Mouse (Mus musculus) yolk sac, embryonic 10.5 days (tissue): ENCODE data around the gene Acvr2b.
A peak's percentile ranks its signal among the peaks of the same experiment; 100 is the strongest.

Experiments
- DNase-seq: peaks from one replicate; pipeline ENCODE4 v3.0.0-alpha.2; 2017; ENCODE audit warnings: low spot score

Gene Acvr2b

DNA sequence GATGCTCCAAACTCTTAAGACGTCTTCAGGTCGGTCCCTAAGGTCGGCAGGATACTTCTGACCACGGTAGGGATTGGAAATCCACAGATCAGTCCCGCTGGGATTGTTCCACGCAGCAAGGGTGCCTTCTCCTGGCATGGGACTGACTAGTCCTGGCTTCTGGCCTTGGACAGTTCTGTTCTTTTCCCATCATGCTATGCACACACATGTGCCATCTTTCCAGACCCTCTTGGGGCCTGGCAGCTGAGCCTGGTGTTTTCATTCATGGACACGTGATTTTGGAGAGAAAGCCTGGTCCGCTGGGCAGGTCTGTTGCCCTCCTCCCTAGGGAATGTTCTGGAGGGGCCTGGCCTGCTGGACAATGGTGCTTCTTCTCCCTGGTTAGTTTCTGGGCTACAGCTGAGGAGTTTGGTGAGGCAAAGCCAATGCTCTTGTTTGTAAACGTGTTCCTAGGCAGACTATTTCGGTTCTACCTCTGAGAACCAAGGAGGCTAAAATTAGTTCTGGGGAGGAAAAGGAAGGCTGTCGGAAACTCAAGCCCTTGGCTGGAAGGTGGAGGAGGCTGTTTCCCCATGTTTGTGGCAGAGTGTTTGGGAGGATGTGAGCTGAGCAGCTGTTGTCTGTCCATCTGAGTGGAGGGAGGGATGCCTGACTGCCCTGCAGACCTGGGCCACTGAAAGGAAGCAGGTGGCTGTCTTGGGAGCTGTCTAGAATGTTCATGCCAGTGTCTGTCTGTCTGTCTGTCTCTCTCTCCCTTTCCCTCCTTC is 7.2 kb downstream of the Acvr2b start:
- no peak for DNase-seq

DNA sequence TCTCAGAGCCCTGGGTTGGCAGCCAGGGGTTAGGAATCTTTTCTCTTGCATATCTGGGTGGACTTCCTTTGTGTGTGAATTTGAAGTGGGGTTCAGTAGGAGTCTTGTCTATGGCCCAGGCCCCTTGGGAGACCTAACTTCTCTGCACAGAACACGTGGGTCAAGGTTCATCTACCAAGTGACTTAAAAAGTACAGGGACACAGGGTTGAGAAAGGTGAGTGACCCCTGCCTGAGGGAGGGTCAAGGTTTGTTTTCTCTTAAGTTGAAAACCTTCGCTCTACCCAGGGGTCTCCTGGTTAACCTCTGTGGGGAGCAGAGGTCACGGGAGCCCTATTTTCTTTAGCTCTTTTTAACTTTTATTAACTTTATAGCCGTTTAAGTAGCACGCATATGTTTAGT is 7.9 kb downstream of the Acvr2b start:
- DNase-seq: peak; percentile 53

DNA sequence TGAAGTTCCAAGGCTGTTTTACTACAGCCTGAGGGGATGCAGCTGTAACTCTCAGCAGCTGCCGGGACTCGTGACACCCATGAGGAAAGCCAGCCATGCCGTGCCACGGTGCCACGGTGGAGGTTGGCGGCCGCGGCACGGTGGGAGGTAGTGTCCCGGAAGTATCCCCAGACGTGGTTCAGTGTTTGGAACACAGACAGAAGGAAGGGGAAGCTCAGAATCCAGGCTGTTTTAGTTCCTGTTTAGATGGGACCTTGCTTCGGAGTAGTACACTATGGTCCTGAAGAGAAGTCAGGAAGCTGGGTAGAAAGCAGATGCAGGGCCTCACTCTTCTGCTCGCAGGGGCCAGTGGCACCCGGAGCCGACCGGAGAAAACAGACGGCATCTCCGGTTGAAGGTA is 16.1 kb downstream of the Acvr2b start:
- no peak for DNase-seq

DNA sequence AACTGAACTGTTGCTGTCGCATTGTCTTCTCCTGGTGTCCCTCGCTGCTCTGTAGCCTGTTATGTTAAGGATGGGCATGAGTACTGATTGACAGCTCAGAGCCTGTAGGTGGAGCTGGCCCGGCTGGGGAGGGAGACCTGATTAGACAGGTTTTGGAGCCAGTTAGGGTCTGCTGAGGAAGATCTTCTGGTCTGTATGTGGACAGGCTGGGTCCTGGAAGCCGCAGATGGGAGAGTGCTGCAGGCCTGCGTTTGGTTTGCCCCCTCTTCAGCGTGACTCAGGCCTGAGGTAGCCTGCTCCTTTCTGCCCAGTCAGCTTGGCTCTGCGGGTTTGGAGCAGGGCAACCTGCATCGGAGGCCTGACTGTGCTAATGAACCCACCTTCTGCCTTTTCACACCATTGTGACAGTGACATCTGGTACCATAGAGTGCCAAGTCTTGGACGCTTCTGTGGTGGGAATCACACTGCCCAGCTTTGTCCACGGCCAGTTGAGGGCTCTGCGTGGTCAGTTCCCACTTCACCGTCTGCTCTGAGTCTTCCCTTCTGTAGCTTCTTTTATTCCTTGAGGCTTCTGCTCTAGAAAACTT is 18.0 kb downstream of the Acvr2b start:
- DNase-seq: no peak

DNA sequence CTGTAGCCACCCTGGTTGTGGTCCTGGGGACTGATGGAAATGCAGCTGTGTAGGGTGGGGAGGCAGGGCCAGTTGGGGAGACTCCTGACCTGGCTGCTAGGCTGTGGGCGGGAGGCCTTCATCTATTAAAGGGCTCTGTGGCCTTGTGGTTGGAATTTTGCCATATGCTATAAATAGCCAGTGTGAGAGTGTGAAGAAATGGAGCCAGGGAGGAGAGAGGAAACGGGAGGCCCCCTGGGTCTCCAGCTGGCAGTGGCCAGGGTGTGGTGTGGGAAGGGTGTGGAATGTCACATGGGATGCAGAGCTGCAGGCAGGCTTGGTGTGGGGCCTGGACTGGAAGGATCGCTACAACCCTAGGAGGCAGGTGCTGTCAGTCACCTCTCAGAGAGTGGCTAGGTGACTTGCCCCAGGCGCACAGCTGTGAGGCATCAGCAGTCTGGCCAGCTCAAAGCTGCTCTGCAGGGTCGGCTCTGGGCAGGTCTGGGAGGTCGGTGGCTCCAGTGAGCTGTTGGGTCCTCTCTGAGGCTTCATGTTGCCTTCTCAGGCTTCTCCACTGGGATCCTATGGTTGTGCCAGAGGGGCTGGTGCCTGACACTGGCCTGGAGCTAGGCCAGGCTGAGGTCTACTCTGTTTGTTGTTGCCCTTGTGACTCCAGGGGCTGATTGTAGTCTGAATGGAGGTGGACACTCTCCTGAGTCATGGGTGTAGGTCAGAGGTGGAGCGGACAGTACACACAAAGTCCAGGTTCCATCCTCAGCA is 23.5 kb downstream of the Acvr2b start:
- DNase-seq: peak; percentile 34

DNA sequence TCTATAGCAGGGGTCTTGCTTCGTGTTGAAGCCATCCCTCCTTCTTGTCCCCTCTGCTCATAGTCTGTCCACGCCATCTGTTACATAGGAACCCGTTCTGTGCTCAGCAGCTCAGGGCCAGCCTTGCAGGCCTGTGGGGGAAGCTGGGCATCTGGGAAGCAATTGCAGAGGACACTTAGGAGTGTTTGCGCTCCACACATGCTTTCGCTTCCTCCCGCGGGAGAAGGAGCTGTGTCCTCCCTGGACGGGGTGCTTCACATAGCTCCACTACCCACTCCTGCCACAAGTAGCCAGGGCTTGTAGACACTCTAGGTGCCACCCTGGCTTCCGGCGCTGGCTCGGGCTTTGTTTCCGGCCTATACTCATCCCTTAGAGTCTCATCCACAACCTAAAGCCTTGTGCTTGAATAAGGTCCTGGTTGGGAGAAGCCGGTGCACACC is 24.1 kb downstream of the Acvr2b start:
- DNase-seq: no peak

DNA sequence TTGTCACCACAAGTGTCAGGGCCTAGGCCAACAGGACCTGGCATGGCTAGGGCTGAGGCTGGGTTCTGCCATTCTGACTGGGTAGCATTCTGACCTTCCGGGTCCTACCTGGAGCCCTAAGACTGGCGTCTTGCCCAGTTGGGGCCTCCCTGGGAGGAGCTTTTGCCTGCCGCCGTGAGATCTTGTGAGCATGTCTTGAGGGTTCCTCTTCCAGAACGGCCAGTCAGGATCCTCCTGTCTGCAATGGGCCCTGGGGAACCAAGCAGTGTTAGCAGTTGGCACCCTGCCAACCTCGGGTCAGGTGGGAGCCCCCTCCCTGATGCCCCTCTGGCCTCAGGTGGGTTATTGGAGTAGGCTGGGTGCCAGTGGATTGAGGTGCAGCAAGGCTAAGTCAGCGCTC is 24.6 kb downstream of the Acvr2b start:
- no peak for DNase-seq

DNA sequence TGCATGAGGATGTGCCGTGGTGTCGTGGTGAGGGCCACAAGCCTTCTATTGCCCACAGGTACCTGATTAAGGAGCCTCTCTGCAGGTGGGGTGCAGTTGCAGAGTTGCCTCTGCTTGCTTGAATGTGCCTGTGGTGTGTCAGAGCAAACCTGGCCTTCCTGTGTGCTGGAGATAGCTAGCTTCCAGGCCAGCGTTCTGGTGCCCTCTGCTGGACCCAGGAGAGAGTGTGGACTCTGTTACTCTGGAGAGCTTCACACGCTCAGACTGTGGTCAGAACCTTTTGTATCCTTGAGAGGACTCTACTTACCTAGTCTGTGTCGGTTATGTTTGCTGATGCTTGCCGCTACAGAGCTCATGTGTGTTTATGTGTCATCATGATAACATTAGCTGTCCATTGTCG is 28.4 kb downstream of the Acvr2b start:
- peak; percentile 69 for DNase-seq

DNA sequence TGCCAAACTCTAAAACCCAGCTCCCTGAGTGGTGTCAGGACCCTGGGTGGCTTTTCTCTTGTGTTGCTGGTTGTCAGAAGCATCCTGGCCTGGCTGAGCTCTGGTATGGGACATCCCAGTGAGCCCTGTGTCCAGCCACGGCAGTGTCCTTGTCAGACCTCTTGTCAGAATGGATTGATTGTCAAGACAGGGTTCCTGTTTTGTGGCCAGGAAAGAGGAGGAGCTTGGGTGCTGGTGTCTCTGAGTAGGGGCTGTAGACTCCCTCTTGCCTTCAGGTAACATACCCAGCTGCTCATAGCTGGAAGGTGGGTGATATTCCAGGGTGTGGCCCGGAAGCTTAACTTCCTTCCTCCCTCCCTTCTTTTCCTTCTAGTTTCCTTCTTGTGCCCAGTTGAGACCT is 33.9 kb downstream of the Acvr2b start:
- DNase-seq: no peak

DNA sequence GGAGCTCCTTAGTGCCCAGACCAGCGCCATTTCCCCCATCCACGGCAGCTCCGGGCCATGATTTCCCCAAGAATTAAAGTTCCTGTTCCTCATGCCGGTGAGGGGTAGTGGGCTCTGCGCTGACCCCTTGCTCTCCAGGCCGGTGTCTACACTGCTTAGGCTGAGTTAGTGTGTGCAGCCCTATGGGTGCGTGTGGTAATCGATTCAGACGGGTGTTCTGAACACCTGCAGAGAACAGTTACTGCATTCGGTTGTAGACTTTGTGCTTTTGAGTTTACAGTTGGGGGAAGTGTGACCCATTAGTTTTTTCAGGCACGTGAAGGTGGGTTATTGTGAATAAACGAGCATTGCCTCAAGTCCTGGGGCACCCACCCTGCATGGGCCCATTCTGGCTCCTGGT is 36.1 kb downstream of the Acvr2b start:
- no peak for DNase-seq

DNA sequence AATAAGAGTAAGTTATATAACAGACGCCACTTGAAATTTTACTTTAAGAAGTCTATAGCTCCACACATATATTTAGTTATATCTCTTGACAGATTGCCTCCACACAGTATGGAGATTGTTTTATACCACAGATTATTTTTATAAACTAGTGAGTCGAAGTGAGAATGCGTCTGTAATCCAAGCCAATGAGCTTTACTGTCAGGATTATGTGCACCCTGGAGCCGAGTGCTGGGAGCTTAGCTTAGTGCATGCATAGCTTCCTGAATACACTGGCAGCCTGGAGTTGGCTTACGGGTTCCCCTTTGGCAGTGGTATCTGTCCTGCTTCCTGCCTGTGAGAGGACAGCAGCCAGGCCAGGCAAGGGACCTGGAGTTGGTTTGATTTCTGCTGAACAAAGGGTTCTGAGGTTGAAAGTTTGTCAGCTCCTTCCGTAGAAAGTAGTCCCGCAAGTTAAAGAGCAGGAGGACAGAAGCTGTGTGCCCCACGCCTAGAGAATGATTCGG is 36.6 kb downstream of the Acvr2b start:
- DNase-seq: no peak

DNA sequence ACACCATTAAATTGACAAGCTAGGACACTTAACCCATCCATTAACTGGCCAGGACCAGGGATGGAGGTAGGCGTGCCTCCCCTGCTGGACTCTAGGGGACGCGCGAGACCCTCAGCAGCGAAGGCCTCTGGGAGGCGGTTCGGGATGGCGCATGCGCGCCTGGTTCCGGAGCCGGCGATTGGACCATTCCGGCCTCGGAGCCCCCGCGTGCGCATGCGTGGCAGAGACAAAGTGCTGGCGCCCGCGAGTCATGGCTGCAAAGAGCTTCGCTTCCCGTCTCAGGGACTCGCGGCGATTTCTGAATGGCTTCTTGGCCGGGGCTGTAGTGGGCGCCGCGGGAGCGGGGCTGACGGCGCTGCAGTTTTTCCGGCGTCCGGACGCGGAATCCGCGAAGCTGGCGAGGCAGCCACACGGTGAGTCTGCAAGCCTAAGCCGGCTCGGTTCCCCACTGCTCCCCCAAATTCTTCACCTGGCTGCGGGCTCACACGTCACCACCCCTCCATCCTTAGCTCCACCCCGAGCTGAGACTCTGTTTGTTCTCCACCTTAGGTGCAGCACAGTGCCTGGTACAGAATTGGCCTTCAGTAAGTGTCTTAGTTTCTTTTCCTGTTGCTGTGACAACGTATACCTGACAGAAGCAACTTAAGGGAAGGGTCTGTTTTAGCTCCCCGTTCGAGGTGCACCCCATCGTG is 43.0 kb downstream of the Acvr2b start, which contains the start of gene Exog:
Exog (plus strand) TSS at position 206 of the 692 bp plus-strand sequence.
- peak; percentile 93 for DNase-seq

DNA sequence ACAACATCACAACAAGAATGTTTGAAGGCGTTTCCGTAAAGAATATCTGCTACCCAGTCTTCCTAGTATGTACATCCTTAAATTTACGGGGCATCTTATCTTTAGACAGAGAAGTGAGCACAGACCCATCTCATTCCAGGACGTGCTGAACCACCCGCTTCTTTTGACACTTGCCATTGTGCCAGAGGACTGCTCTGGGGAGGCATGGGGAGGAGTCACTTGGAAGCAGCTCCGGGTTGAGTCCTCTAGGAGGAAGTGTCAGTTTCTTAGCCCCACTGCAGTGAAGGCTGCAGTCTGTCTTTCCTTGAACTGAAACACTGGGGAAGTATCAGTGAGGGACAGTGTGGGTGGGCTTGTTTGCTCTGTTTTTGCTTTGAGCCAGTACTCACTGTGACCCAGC is 43.8 kb downstream of the Acvr2b start:
- no peak for DNase-seq

DNA sequence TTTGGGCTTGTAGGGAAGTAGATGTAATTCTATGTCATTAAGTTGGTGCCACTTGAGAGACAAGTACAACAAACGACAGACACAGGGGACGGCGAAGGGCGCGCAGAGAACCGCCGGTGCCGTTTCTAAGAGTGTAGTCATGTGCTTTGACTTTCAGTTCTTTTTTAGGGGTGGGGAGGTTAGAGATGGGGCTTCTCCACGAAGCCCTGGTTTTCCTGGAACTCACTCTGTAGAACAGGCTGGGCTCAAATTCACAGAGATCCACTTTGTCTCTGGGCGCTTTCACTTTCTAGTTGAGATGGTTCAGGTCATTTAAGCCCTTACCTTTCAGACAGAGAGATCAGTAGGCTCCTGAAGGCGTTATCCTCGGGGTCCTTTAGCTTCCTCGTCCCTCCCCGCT is 54.0 kb downstream of the Acvr2b start:
- no peak for DNase-seq

DNA sequence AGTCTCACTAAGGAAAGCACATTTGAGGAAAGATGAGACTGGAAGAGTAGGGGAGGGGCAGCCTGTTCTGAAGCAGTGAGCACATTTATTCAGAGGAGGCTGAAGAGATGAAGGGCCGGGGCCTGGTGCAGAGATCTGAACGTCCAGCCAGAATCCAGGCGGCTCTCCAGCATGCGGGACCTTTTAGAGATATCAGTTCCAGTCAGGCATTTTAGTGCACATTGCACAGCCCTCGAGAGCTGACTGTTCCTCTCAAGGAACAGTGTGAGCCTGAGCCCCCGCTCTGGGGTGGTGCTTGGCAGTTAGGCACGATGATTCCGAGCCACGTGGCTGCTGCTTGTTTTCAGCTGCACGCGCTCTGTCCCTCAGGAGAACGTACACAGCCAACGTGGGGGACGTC is 55.2 kb downstream of the Acvr2b start:
- no peak for DNase-seq

DNA sequence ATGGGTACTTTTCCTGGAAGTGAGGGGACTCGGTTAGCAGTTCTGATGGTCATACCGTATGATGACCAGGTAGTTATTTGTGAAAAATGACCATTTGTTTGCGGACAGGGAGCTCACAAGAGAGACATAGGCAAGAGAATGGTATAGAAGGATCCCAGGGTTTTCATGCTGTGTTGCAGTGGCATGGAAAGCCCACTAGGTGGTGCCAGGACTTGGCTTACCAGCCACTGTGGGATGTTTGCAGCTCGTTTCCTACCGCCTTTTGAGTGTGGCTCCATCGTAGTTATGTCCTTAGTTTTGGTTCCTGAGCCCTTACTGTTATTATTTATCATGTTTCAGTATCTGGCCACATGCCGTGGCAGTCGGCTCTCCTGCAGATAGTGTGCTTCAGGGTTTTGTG is 58.5 kb downstream of the Acvr2b start:
- DNase-seq: no peak

DNA sequence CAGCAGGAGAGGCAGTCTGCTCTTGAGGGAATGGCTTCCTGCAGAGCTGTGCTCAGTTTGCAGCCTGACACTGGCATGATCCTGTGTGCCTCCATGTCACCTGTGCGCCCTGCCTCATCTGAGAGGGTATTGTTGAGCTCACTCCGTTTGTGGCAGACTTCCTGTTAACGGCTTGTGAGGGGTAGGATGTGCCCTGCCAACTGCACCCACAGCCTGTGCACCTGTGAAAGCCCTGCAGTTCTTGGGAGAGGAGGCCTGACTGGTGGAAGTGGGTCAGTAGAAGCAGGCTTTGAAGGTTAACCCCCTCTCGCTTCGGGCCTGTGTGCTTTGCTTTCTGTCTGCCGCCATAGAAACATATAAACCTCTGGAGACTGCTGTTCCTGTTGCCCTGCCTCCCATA is 63.1 kb downstream of the Acvr2b start:
- no peak for DNase-seq

DNA sequence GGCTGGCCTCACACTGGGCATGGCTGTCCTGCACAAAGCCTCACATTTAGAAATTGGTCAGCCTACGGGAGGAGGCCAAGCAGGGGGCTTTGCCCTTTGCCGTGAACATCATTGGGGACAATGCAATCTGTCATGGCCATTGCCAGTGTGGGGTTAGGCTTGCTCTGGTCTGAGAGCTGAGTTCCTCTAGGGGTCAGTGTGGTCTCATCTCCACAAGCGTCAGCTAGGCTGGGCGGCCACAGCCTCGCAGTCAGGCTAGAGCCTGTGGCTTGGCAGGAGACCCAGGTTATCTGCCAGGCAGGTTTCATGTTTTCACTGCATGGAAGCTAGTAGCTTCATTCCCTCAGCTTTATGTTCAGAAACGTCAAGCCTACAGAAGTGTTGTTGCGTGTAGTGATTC is 63.7 kb downstream of the Acvr2b start:
- no peak for DNase-seq

DNA sequence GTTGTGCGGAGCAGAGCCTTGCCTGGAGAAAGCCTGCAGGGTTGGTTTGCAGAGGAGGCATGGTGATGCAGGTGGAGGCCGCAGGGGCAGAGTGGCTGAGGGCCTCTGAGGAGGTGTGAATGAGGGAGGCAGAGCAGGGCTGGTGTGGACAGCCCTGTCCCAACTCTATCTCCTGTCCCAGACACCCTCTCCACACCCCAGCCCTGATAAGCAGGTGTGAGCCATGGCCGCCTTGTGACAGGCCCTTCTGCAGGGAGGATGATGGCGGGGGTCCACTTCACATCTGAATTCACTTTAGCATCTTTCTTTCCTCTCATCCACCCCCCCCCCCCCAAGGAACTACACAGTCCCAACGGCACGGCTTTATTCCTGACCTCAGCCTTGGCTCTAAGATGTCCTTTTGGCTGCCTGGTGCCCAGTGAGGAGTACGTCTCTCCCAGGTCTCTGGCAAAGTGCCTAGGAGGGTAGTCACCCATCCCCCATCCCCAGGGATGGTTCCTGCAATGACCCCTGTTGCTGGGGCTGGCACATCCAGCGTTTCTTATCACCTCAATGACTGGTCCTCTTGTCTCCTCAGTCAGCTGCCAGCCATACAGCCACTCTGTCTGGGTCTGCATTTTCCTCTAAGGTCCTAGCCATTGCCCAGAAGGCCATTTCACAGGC is 67.9 kb downstream of the Acvr2b start:
- no peak for DNase-seq

DNA sequence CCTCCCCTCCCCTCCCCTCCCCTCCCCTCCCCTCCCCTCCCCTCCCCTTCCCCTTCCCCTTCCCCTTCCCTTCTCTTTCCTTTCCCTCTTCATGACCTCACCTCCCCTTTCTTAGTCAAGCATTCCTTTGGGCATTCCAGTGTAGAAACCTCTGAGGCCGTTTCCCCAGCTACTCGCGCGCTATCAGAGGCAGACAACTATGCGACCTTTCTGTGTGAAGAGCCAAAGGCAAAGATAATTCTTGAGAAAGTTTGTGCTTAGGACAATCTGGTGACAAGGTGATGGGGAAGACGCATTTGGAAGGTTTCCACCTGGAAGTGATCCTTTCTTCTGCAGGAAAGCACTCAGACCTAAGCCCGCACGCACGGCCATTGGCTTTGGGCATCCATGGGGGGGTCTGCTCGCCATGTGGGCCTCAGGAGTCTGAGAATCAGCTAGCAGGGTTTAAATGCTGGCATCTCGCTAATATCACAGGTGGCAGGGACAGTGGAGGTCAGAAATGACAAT is 70.5 kb downstream of the Acvr2b start:
- DNase-seq: no peak

DNA sequence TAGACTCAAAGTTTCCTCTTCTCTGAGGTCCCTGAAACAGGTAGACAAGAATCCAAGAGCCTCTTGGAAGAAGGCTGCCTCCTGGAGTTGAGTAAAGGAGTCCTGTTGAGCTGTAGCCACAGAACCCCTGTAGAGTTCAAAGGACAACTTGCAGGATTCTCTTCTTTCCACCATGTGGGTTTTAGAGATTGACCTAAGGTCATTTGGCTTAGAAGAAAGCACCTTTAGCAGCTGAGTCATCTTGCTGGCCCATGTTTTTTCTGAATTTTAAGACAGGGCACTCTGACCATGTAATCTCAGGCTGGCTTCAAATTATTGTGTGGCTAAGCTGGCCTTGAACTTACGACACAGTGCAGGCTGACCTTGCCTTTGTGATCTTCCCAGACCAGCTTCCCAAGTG is 71.1 kb downstream of the Acvr2b start:
- peak; percentile 62 for DNase-seq
